Mouse (Mus musculus) 3T3-L1 (cell line): ENCODE data around the gene 9030025P20Rik.
A peak's percentile ranks its signal among the peaks of the same experiment; 100 is the strongest.
"Not testable (repeated sequence)": the region's sequence is repeated elsewhere in the genome, so short reads cannot be mapped to it uniquely, and the experiment has no call there.

Experiments used
- DNase-seq: peaks from one replicate; pipeline ENCODE4 v3.0.0-alpha.2; 2015; ENCODE audit warnings: low read depth, low spot score

9030025P20Rik gene

GRCm38 (mm10) chr17:14978362-14979038 is at the start of gene 9030025P20Rik, which contains the start of gene Gm3417:
Gene 9030025P20Rik (plus strand): TSS chr17:14978468.
Gene Gm3417 (minus strand): TSS chr17:14978790.
- DNase-seq: not testable (repeated sequence)

GRCm38 (mm10) chr17:14928631-14929030 is 49.6 kb upstream of the 9030025P20Rik start:
- DNase-seq: no peak

GRCm38 (mm10) chr17:14930697-14931096 is 47.6 kb upstream of the 9030025P20Rik start:
- DNase-seq: no peak

- no peak for DNase-seq
These were observed 46.8 kb upstream of the 9030025P20Rik start for GRCm38 (mm10) chr17:14931469-14931868.

- not testable (repeated sequence) for DNase-seq
These were observed 43.0 kb upstream of the 9030025P20Rik start for GRCm38 (mm10) chr17:14935280-14935679.

GRCm38 (mm10) chr17:14935841-14936605 is 42.2 kb upstream of the 9030025P20Rik start:
- peak; percentile 14 for DNase-seq

- DNase-seq: not testable (repeated sequence)
These were observed 36.1 kb upstream of the 9030025P20Rik start for GRCm38 (mm10) chr17:14942181-14942580.

GRCm38 (mm10) chr17:14943009-14943728 is 35.1 kb upstream of the 9030025P20Rik start, which contains the start of the genes Wdr27 and 1600012H06Rik:
Gene Wdr27 (minus strand): TSS chr17:14943158.
Gene 1600012H06Rik (plus strand): TSS chr17:14943184.
- DNase-seq: peak; percentile 100

- DNase-seq: peak; percentile 52
These were observed 34.6 kb upstream of the 9030025P20Rik start for GRCm38 (mm10) chr17:14943729-14944059.

- DNase-seq: no peak
These were observed 33.7 kb upstream of the 9030025P20Rik start for GRCm38 (mm10) chr17:14944551-14944950.

GRCm38 (mm10) chr17:14949161-14949827 is 29.0 kb upstream of the 9030025P20Rik start:
- DNase-seq: no peak

GRCm38 (mm10) chr17:14953452-14953851 is 24.8 kb upstream of the 9030025P20Rik start:
- no peak for DNase-seq

- no peak for DNase-seq
These were observed 19.5 kb upstream of the 9030025P20Rik start for GRCm38 (mm10) chr17:14958686-14959327.

GRCm38 (mm10) chr17:14959979-14960378 is 18.3 kb upstream of the 9030025P20Rik start:
- DNase-seq: peak; percentile 77

- DNase-seq: peak; percentile 37
These were observed 17.7 kb upstream of the 9030025P20Rik start for GRCm38 (mm10) chr17:14960520-14960919.

GRCm38 (mm10) chr17:14960951-14961556 is 17.2 kb upstream of the 9030025P20Rik start, which contains the start of gene Phf10:
Gene Phf10 (minus strand): TSS chr17:14961273.
- DNase-seq: not testable (repeated sequence)

GRCm38 (mm10) chr17:14961557-14962154 is 16.6 kb upstream of the 9030025P20Rik start:
- not testable (repeated sequence) for DNase-seq

GRCm38 (mm10) chr17:14968373-14968913 is 9.8 kb upstream of the 9030025P20Rik start:
- not testable (repeated sequence) for DNase-seq

GRCm38 (mm10) chr17:14977718-14978361 is 428 bp upstream of the 9030025P20Rik start:
- not testable (repeated sequence) for DNase-seq
